Mouse (Mus musculus) liver (tissue): ENCODE results near the gene Irf4.

ENCODE experiments used
- DNase-seq: peaks from one replicate; pipeline ENCODE4 v3.0.0-alpha.2; 2020; ENCODE audit warnings: mixed read lengths

Gene Irf4

DNA sequence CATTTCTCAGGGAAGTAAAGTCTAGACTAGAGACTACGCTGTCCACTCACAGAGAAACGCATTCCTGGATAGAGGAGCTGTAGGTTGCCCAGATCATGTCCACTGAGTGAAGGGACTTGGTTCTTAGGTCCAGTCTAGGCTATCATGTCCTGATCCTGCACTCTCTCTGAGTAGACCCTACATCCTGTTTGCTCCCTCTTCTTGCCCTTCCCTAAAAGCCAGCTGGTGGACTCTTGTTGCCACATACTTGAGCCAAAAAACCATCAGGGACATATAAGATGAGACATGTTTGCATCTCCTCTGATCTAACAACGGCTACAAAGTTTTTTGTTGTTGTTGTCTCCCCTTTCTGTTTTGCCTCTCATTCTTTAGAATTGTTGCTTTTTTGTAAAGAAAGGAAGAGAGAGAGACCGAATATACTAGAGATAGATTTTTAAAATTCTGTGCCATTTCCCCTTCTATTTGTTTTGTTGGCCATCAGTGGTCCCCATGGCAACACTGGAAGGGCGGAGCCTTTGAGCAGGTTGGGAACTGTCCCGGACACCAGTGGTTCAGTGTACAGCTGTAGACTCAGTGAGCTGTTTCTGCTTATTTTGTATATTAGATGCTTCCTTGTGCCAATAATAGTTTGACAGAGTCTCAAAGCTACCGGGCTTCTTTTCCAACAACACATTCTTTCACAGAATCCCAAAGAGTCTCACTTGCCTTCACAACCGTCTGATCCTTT, 15.2 kb downstream of the Irf4 start:
- no peak for DNase-seq

DNA sequence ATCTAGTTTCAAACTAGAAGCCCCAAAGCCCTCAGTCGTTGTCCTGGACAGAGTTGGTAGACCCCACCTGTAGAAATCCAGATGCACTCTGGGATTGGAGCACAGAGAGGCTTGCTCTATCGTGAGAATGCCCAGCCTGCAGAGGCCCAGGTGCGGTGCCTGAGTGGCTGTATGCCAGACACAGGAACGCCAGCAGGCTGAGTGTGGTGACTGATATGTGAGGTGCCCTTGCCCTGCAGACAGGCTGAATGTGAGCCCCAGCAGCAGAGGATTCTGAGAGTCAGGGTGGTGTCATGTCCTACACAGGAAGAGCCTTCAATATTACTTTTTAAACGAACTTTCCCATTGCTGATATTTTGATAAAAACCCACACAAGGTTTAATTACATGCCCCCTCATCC, 16.9 kb downstream of the Irf4 start:
- DNase-seq, result no peak

DNA sequence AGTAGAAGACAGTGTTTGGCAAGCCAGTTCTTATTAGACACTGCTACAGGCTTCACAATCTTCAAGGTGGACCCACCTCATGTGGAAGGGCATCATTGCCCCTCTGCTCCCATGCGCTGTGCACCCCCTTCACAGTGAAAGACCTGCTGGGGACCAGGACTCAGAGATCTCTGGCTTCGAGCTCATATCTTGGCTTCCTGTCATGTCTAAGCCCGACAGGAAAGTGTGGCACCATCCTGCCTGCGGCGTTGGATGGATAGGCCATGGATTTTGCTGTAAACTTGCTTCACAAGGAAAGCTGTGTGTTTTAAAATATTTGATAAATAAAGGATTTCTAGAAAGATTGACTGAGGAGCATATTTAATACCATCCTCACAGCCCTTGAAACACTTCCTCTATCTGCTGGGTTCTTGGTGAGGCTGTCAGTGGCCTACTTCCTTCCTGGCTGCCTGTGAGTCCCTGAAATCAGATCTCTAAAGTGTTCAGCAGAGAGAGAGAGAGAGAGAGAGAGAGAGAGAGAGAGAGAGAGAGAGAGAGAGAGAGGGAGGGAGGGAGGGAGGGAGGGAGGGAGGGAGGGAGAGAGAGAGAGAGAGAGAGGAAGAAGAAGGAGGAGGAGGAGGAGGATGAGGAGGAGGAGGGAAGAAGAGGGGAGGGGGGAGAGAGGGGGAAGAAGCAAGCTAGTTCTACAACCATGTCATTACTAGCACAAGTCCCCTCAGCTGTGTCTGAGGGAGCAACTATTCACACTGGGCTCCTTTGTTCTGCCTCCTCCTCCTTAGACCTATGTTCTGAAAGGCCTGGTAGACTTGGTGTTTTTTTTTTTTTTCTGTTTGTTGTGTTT, 17.8 kb downstream of the Irf4 start:
- no peak for DNase-seq

DNA sequence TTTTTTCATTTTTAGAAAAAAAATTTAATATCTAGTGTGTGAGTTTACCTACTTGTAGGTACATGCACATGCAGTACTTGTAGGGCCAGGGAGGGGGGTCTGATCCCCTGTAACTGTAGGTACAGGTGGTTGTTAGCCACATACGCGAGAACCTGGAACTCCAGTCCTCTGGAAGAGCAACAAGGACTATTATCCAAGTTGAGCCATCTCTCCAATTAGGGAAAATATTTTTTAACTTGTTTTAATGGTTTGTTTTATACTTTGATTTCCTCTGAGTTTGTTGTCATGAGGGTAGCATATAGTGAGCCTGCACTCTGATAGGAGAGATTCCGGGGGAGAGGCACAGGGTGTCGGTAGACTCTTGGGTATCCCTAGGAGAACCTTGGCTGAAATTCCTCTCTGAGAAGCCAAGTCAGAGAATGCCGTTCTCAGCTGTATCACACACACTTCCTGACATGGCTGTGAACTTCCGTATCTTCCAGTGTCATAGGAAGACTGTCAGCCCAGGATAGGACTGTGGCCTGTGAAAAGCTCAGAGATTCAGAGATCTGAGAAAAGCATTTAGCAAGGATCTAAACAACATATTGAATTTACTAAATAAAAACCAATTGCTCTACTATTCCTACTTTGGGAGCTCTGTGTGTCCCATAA, 18.6 kb downstream of the Irf4 start:
- no peak for DNase-seq

DNA sequence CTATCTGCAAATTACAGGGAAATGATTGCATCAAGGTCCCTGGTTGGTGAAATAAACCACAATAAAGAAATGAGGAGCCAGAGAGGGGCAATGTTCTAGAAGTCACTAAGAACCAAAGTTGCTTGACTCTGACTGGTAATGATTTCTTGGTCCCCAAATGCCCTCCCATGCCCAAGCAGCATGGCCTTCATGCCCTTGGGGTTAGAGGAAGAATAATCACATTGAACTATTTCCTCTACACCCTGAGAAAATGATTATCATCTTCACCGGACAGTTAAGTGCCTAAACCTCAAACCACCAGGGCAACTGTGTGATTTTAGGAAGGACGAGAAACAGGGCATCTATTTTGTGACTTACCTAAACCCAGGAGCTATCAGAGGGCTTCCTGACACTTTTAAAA, 27.0 kb downstream of the Irf4 start:
- no peak for DNase-seq

DNA sequence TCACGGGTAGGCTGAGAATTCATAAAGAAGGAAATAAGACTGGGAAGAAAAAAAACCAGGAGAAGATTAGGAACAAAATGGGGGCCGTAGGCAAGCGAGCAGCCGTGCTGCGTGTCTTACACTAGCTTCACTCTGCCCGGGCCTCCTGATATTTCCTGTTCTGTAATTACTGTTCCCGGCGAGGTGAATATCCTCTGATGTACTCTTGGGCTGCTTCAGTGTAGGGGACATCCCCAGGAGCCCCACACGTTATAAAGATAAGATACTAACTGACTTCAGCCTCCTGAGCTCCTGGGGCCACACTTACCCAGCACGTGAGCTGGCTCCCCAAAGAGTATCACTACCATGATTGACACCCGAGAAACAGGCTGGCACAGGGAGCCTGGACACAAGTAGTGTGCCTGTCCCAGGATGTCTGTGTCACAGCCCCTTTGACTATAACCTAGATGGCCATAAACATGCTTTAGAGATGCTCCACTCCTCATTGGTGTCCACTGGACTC, 28.7 kb downstream of the Irf4 start:
- DNase-seq, result no peak

DNA sequence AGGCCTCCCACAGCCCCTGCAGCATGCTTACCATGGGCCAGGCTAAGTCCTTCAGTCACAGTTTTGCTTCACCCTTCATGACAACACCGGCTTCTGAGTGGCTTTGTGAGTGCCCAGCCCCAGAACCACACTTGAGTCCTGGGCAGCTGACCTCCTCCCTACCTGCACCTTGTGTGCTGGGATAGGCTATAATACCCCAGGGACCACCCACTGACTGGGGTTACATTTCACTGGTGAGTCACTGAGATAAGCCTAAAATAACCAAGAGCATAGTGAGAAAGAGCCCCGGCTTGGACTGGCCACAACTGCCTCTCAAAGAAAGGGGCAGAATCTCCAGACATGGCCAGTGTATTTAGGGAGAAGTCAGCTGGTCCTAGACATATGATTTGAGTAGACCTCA, 32.9 kb downstream of the Irf4 start:
- no peak for DNase-seq

DNA sequence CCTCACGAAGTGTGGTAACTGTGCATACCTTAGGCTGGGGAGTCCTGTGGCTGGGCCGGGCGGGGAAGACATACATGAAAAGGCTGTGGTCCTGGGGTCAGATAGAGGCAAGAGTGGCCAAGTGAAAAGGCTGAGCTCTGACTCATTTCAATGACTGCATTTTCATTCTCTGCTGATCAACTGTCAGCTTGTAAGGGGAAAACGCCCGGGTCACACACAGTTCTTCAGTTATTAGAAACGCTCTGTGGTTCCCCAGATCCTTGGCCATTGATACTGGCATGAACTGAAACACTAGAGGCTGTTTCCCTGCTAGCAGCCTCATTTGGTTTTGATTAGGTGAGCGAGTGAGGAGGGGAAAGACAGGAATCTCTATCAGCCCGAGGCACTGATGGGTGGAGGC, 33.4 kb downstream of the Irf4 start:
- no peak for DNase-seq

DNA sequence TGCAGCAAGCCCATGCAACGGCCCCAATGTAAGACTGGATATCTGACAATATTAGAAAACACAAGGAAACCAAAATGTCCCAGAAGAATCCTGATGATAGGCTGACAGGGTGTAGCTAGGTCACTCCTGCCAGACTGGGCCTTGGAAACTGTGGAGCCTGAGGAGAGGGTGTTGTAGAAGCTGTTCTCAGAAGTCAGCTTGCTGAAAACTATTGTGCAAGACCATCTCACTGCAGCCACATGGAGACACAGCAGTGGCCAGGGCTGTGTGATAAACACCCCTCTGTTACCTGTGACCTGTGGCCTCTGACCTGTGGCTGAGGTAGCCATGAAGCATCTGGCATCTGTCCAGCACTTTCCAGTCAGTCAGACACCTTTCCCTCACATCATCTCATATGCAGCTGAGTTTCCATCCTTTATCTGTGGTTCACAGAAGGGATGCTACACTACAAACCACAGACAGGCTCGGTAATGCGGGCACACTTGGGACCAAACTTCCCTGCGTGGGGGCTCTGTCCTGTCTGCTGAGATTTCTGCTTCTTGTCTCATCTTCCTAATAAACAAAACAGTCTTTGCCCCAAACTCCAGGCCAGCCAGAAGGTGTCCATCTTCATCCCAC, 36.5 kb downstream of the Irf4 start:
- no peak for DNase-seq

DNA sequence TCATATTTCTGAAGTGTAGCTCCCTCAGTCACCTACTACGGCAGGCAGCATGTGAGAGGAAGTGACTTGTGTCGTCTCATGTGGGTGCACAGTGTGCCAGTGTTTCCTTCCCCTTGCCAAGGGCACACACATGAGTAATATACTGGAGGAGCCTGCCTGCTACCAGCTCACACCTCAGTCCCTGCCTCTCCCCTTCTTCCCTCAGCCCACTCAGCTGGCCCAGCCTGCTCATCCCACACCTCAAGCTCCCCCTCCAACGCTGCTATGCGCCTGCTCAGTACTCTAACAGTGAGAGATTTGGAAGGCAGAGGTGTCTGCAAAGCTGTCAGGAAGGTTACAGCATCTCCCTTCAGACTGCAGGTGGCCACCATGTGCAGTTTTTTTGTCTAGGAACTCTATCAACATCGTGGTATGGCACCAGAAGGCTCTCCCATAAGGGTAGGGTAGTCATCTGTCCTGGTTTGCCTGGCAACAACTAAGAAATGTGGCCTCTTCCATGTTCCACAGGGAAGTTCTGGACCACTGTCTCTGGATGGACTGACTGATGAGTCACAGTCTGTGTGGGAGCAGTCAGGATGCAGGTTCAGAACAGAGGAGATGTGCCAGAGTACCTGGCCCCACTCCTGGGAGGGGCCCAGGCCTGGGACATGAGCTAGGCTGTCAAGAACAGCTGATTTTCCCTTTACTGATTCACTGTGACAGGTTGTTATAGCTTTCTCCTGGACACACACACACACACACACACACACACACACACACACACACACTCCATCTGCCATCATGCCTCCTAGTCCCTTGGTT, 37.4 kb downstream of the Irf4 start:
- DNase-seq, result no peak

DNA sequence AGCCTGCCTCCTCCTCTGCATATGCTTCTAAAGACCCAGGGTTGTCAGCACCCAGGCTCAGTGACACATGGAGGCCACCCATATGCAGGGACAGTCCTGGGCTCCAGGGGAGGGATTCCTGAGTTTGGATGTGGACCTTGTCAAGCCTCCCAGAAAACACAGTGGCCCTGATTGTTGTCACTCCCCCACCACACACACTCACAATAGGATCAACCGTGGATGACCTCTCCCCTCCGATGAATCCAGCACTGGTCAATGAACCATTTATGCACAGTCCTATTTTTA, 38.0 kb downstream of the Irf4 start:
- DNase-seq, result no peak

DNA sequence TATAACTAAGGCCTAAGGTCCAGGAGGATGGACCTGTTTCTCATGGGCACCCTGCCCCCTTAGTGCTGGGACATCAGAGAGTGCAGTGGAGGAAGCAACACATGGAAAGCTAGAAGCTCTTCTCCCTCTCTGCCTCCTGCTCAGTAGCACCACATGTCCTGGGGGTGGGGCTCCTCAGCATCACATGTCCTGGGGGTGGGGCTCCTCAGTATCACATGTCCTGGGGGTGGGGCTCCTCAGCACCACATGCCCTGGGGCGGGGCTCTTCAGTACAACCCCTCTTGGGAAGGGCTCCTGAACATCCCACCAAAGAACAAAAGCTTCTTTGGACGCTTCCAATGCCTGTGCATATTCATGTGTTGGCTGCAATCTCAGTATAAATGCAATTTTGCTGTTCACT, 38.5 kb downstream of the Irf4 start:
- DNase-seq, result no peak

DNA sequence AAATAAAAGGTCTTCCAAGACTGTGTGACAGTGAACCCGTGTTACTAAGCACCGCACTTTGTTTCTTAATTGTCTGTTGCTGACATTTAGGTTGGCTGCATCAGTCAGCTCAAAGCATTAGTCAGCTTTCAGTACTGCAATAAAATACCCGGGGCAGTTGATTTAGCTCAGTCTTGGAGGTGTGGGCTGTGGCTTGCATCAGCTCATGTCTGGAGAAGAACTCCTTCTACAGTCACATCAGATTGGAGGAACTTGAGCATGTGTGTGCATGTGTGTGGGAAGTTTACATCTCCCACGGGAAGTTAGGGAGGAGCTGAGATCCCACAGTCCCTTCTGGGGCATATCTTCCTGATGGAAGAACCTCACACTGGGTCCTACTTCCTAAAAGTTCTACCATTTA, 38.9 kb downstream of the Irf4 start:
- DNase-seq, result no peak

DNA sequence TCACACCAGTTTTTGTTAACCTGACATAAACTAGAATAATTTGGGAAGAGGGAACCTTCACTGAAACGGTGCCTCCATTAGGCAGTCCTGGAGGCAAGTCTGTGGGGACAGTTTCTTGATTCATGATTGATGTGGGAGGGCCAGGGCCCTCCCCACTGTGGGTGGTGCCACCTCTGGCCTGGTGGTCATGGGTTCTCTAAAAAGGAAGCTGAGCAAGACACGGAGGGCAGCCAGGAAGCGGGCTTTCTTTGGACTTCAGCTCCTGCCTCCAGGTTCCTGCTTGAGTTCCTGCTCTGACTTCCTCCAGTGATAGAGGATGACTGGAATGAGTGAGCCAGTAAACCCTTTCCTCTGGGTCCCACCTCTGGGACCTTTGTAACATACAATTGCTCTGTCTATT, 39.4 kb downstream of the Irf4 start:
- DNase-seq, result no peak

DNA sequence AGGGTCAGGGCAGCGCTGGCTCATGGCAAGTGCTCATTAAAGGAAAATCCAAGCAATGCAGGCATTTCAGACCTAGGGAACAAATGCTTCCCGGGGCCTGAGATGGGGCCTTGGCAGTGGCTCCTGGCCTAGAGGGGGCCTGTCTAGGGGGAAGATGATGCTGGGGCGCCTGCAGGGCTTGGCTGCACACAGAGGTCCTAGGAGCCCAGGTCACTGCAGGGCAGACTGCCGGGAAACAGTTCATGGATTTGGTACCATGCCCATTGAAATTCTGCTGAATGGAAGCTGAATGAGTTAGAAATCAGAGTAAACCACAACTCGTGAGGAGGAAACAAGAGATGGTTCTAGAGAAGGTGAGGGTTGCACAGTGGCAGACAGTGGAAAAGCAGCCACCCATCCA, 41.0 kb downstream of the Irf4 start:
- DNase-seq, result no peak

DNA sequence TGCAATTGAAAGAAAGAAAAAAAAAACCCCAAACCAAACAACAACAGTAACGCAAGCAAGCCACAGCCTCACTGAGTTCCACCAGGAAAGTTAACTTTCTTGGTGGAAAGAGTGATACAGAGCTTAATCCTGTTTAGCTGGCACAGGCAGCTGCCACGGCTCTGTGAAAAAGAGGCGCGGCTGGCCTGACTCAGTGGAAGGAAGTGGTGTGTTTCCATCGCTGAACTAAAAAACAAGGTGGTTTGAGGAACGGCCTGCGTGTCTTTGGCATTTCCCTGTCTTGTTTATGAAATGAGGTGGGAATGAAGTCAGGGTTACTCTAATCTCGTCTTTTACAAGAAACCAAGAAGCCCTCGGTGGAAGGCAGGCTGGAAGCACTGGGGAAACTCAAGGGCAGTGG, 43.3 kb downstream of the Irf4 start:
- no peak for DNase-seq

DNA sequence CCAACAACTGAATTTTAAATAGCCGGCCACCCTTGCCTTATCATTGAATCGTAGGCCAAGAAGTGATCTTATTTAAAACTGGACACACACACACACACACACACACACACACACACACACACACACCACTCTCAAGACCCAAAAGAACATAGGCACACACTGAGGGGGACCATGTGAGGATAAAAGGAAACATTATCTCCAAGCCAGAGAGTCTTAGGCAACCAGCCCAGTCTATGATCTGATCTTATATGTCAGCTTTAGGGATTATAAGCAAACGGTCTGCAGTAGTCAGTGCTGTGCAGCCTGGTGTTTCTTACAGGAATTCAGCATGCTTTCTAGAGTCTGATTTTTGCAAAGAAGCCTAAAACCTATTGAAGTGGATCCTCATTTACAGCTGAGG, 43.7 kb downstream of the Irf4 start:
- no peak for DNase-seq

DNA sequence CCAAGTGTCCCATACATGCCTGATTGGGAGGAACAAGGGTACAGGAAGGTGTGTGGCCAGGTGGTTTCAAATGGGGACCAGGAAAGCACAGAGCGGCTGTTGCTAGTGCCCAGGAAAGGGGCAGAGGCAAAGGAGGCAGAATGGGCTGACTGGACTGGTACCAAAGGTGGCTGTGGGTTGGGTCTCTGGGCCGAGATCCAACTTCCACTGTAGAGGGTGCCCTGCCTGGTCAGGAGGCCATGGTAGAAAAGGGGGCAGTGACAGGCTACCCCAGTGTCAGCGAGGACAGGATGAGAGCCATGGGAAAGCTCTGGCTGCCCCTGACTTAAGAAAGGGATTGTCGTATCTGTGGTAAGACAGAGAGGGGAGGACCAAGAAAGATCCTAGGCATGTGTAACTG, 44.2 kb downstream of the Irf4 start:
- no peak for DNase-seq

DNA sequence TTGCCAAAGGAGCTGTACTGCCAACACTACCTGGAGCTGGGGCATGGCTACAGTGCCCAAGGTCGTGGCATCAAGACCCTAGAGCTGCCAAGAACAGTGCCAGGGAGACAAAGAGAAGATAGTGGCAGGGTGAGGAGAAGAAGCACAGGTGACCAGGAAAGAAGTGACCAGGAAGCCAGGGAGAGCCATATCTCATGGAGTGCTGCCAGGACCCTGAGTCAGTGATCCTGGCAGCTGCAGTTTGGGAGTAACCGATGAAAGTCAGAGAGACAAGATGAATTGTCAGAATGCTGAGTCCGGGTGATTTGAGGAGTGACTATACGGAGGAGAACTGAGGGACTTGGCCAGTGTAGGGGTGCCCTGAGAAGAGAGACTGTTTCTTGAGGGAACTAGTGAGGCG, 44.6 kb downstream of the Irf4 start:
- no peak for DNase-seq

DNA sequence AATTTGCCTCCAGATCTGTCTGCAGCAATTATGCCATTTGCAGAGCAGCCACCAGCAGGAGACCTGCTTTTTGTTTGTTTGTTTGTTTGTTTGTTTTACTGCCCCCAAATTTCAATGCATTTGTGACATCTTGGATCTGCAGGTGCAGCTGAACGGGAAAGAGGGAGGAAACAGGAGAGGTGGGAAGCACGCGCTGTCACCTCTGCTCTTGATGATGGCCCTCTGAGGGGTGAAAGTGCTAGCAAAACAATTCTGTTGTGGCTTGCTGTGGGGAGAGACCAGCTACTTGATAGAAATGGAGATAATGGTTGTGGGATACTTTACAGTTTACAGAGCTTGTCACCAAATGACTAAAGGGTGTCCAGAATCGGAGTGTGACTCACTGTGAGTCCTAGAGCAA, 46.9 kb downstream of the Irf4 start:
- DNase-seq, result no peak

DNA sequence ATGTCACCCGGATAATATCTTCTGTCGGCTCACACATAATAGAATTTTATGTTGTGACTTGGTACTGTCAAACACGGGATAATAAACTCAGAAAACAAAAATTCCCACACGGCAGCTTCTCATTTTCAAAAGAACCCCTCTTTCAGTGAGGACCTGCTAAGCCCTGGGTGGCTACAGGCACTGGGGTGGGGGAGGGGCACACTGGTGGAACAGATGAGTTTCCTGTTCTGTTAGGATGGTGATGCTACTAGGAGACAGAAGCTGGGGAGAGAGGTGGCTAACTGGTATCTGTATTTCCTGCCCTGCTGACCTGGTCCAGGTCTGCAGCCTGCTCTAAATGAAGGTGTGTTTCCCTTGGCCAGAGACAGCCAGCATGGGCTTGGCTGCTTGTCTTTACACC, 52.9 kb downstream of the Irf4 start:
- no peak for DNase-seq

DNA sequence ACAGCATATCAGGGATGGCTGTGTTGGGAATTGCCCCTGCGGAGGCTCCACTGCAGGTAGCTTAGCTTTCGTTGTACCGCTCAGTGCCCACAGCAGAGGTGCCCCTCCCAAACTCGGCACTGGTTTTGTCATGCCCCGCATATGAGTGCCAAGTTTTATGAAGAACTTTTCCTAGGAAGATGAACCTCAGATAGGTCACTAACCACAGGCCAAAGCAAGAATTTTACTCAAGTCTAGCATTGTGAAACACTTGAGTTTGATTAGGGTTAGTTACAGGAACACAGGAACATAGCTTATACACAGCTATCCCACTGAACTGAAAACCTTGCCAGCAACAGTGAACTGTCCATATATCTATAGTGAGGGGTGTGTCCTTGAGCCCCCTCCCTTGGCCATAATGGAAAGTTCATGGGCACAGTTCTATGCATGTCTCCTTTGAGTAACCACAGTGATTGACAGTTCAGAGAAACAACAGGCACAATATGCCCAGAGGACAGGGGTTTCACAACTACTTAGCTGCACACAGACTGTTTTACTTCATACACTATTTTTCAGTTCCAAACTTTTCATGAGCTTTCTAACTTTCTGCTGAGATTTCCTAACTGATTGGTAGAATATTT, 53.4 kb downstream of the Irf4 start:
- DNase-seq, result no peak
